ENCODE assay signal across 8 mouse cellular contexts in genomic region chr6:51178061-51178791, GRCm38 (mm10).
DNase-seq lines count a peak whose midpoint lies in the region; ATAC-seq and TF ChIP-seq lines count a peak whose summit lies in the region.

No protein-coding gene starts in this region.

- no peak overlapping the region for H3K4me3 ChIP-seq in left cerebral cortex, adult 2 months
- peak overlapping the region; percentile 37 for H3K4me3 ChIP-seq in intestine, embryonic 14.5 days (ENCODE audit: low read depth, low read length)
- peak overlapping the region; percentile 18; the same call in 1 of the 2 replicates for H3K4me3 ChIP-seq in neural tube, embryonic 12.5 days

- peak; percentile 97 for ATAC-seq in intestine, embryonic 14.5 days (replicated peaks; ENCODE audit: low FRiP score, low TSS enrichment, low read depth)
- peak; percentile 98 for ATAC-seq in neural tube, embryonic 12.5 days (ENCODE audit: low FRiP score, low read depth)

- no peaks in the 10 kb centered on the region for H3K9me3 ChIP-seq in intestine, embryonic 14.5 days (ENCODE audit: control insufficient read depth, low read length)
- no peaks in the 10 kb centered on the region for H3K9me3 ChIP-seq in neural tube, embryonic 12.5 days

- intact Hi-C loops in left cerebral cortex, postnatal 4 days (cut with DNase I) = no loop called here
- intact Hi-C loops in left cerebral cortex, adult 2 months (cut with DNase I) = loop anchor here (5.0 kb wide), 3 partner anchors 834 to 1139 kb away; partner anchors contain the start of gene Skap2

- peak overlapping the region; percentile 71 for H3K4me2 ChIP-seq in intestine, embryonic 14.5 days (ENCODE audit: low read length)
- H3K4me2 ChIP-seq in neural tube, embryonic 12.5 days (replicated peaks) = peak overlapping the region; percentile 53

- H3K27ac ChIP-seq in left cerebral cortex, adult 2 months = no peak overlapping the region
- H3K27ac ChIP-seq in intestine, embryonic 14.5 days (ENCODE audit: low read depth) = no peak overlapping the region
- no peak overlapping the region for H3K27ac ChIP-seq in neural tube, embryonic 12.5 days

- TF ChIP-seq CTCF in left cerebral cortex, adult 2 months (IDR thresholded peaks at IDR 0.05) = no peak

- peaks cover 77% of the 10 kb centered on the region for H3K27me3 ChIP-seq in intestine, embryonic 14.5 days (replicated peaks; ENCODE audit: control insufficient read depth, insufficient read depth, low read length)
- H3K27me3 ChIP-seq in neural tube, embryonic 12.5 days (replicated peaks) = peaks cover 41% of the 10 kb centered on the region

- peak; percentile 94 for DNase-seq in left cerebral cortex, postnatal 4 days
- DNase-seq in left cerebral cortex, adult 2 months (ENCODE audit: extremely low spot score in 1 of 2, low spot score in 2 of 2) = no peak
- peak; percentile 99 for DNase-seq in embryo, embryonic 11 days
- DNase-seq in gonadal fat pad, adult 2 months (ENCODE audit: low read depth) = peak; percentile 81
- DNase-seq in intestine, embryonic 14.5 days (ENCODE audit: low spot score) = peak; percentile 95
- peak; percentile 74 to 81 for DNase-seq in lung, adult 18-20 months
- DNase-seq in urinary bladder, postnatal 10 days (ENCODE audit: low spot score) = peak; percentile 64

- H3K9ac ChIP-seq in intestine, embryonic 14.5 days (ENCODE audit: low read length) = no peak overlapping the region
- H3K9ac ChIP-seq in neural tube, embryonic 12.5 days = no peak overlapping the region

- peaks cover 12% of the 10 kb centered on the region for H3K4me1 ChIP-seq in intestine, embryonic 14.5 days (replicated peaks; ENCODE audit: control insufficient read depth, insufficient read depth, low read length)
- H3K4me1 ChIP-seq in neural tube, embryonic 12.5 days = peaks cover 16% of the 10 kb centered on the region

- WGBS in intestine, embryonic 14.5 days = under 1% methylated on average over 31 of the region's 34 CpGs
- WGBS in neural tube, embryonic 12.5 days = under 1% methylated on average over 31 of the region's 34 CpGs

- H3K36me3 ChIP-seq in intestine, embryonic 14.5 days (ENCODE audit: control insufficient read depth, insufficient read depth, low read length) = no peaks in the 10 kb centered on the region
- no peaks in the 10 kb centered on the region for H3K36me3 ChIP-seq in neural tube, embryonic 12.5 days

Comparison
In these comparisons a context has a peak if more than half of its experiments do, and no peak if none do; other contexts are left out.
1. DNase-seq: peak in left cerebral cortex, postnatal 4 days (single experiment), embryo, embryonic 11 days (single experiment), gonadal fat pad, adult 2 months (single experiment), intestine, embryonic 14.5 days (single experiment), lung, adult 18-20 months (2 of 2) and urinary bladder, postnatal 10 days (single experiment); none in left cerebral cortex, adult 2 months (0 of 2).